Mouse (Mus musculus) liver, embryonic 13.5 days (tissue): ENCODE results near the gene Med16. TPM values are rescaled to one million over a fixed set of nuclear protein-coding genes. Genes with fewer than 3 reads are reported as not detected.

Experiments used
- ATAC-seq: fragments of 200-750 bp; cut with Nextera tagmentation; 2 replicates; pipeline ENCODE4 v1.8.0; 2017; ENCODE audit warnings: low read depth, mild to moderate bottlenecking, moderate number of reproducible peaks, moderate library complexity
- DNase-seq: peaks from one replicate; pipeline ENCODE4 v3.0.0; 2022
- H3K27ac ChIP-seq: fragments of 300-500 bp; sonication (generic); 2 replicates; pipeline ENCODE4 v1.5.1; 2015; ENCODE audit warnings: moderate library complexity, mild to moderate bottlenecking, inconsistent platforms
- H3K27me3 ChIP-seq: fragments of 300-500 bp; sonication (generic); 2 replicates; pipeline ENCODE4 v1.6.1; 2015; ENCODE audit warnings: mild to moderate bottlenecking, inconsistent platforms
- H3K36me3 ChIP-seq: fragments of 300-500 bp; sonication (generic); 2 replicates; pipeline ENCODE4 v1.6.1; 2015; ENCODE audit warnings: mild to moderate bottlenecking, inconsistent platforms
- H3K4me1 ChIP-seq: fragments of 300-500 bp; sonication (generic); replicated peaks from 2 replicates; pipeline ENCODE4 v1.6.1; 2015; ENCODE audit warnings: inconsistent platforms
- H3K4me2 ChIP-seq: fragments of 300-500 bp; sonication (generic); 2 replicates; pipeline ENCODE4 v1.6.1; 2015; ENCODE audit warnings: inconsistent platforms, mild to moderate bottlenecking, moderate library complexity
- H3K4me3 ChIP-seq: fragments of 300-500 bp; sonication (generic); replicated peaks from 2 replicates; pipeline ENCODE4 v1.5.1; 2015; ENCODE audit warnings: mild to moderate bottlenecking, inconsistent platforms
- H3K9ac ChIP-seq: fragments of 300-500 bp; sonication (generic); 2 replicates; pipeline ENCODE4 v1.6.1; 2015; ENCODE audit warnings: mild to moderate bottlenecking, inconsistent platforms
- H3K9me3 ChIP-seq: fragments of 300-500 bp; sonication (generic); replicated peaks from 2 replicates; pipeline ENCODE4 v1.6.1; 2016; ENCODE audit warnings: inconsistent platforms
- WGBS: fragments of 180-500 bp; shearing (Covaris S2); methylation state at CpG from one replicate; pipeline ENCODE4 v1.1.7; 2015; ENCODE audit not compliant: insufficient replicate concordance; 5-methylcytosine and 5-hydroxymethylcytosine counted together
- polyA plus RNA-seq: library from polyadenylated mRNA; unstranded; fragments of >200 nt; fragmentation: Nextera tagmentation; extraction: Ambion mirVana; gene quantifications from 2 replicates; pipeline ENCODE4 v1.2.1, GENCODE M21; 2015

Gene Med16
- polyA plus RNA-seq, 1 experiment from 2014 or later: 16.9 TPM

- Histone ChIP-seq H3K4me2 (peak overlapping the region; percentile 98), H3K9me3 (no peaks in the 10 kb centered on the region), H3K27ac (peak overlapping the region; percentile 94), H3K36me3 (peaks cover 23% of the 10 kb centered on the region), H3K4me3 (peak overlapping the region; percentile 81), H3K27me3 (peaks cover 29% of the 10 kb centered on the region), H3K9ac (peak overlapping the region; percentile 93), H3K4me1 (peaks cover 80% of the 10 kb centered on the region)
- 34% methylated on average over 7 of the region's 7 CpGs for WGBS
- no peak for DNase-seq
- no peak; the same call in 1 of the 2 replicates for ATAC-seq
Observed at GRCm38 (mm10) chr10:79914948-79915596, 6.3 kb upstream of the Med16 start.

GRCm38 (mm10) chr10:79914131-79914947 is 5.6 kb upstream of the Med16 start:
- H3K4me1 ChIP-seq: peaks cover 80% of the 10 kb centered on the region
- no peaks in the 10 kb centered on the region for H3K9me3 ChIP-seq
- peak overlapping the region; percentile 94 for H3K27ac ChIP-seq
- peaks cover 22% of the 10 kb centered on the region for H3K27me3 ChIP-seq
- WGBS: 16% methylated on average over 10 of the region's 11 CpGs
- peak overlapping the region; percentile 98 for H3K4me2 ChIP-seq
- ATAC-seq: peak; percentile 81
- DNase-seq: peak; percentile 60
- peak overlapping the region; percentile 81 for H3K4me3 ChIP-seq
- peak overlapping the region; percentile 93 for H3K9ac ChIP-seq
- peaks cover 23% of the 10 kb centered on the region for H3K36me3 ChIP-seq

DNA sequence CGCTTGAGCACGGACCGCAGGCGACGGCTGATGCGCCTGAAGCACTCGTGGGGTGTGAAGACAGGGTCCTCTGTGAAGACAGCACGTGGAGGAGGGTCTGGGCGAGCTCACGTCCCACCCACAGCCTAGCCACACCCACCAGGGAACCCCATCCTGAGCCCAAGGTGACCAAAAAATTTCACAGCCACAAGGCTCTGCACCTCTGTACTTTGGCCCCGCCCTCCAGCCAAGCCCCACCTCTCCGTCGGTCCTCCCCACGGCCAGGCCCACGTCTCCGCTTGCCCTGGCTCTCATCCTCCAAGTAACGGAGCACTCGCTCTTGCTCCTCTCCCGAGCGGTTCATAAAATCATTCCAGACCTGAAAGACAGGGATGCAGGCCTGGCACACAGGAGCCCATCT is 3.7 kb upstream of the Med16 start:
- DNase-seq (no peak), ATAC-seq (no peak)
- Histone ChIP-seq H3K27me3 (peaks cover 3% of the 10 kb centered on the region), H3K4me3 (no peak overlapping the region), H3K27ac (no peak overlapping the region), H3K9me3 (no peaks in the 10 kb centered on the region), H3K9ac (no peak overlapping the region), H3K36me3 (peaks cover 23% of the 10 kb centered on the region), H3K4me1 (peaks cover 74% of the 10 kb centered on the region), H3K4me2 (no peak overlapping the region)
- 80% methylated on average over 20 of the region's 20 CpGs for WGBS

DNA sequence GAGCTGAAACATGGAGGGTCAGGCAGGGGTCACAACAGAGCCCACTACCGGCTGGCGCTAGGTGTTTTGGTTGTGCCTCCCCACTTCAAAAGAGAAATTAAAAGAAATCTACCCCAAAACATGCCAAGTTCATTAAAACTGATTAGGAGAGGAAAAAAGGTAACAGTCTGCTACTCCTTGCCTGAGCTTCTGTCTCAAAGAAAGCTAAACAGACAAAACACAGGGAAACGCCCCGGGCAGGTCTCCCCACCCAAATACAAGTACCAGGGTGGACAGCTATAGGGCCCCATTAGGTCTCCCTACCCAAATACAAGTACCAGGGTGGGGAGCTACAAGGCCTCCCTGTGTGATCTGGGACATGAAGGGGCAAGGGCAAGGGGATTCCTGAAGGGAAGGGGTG is 1.8 kb upstream of the Med16 start, which contains the start of gene Gm26602:
TSS of gene Gm26602 (plus strand) at position 301 of the 400 bp plus-strand sequence.
- H3K4me1 ChIP-seq: peaks cover 63% of the 10 kb centered on the region
- no peak for DNase-seq

DNA sequence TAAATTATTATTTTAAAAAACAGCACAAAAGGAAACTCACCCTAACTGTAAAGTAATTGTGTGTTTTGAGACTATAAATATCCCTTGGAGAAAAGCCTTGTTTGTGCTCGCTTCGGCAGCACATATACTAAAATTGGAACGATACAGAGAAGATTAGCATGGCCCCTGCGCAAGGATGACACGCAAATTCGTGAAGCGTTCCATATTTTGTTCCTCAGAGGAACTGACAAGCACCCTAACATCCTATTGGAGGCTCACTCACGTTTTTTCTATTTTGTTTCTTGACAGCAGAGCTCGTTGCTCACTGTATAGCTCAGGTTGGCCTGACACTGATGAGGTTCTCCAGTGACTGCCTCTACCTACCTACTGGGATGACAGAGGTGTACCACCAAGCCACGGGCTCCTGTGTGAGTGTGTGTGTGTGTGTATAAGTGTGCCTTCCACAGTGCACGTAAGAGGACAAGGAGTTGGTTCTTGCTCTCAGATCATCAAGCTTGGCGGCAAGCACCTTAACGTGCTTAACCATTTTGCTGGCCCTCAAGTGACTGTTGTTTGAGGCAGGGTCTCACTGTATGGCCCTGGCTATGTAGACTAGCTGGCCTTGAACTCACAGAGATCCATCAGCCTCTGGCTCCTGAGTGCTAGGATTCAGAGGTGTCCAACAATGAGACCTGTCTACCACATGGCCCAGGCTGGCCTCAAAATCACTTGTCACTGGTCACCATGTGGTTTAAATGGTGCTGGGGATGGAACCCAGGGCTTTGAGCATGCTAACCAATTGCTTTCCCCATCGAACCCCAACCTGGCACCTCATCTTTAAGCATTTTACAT is 584 bp upstream of the Med16 start:
- peak overlapping the region; percentile 25 for H3K4me3 ChIP-seq
- ATAC-seq (peak; percentile 66), DNase-seq (peak; percentile 59)
- no peaks in the 10 kb centered on the region for H3K9me3 ChIP-seq
- H3K9ac ChIP-seq: peak overlapping the region; percentile 48
- 24% methylated on average over 14 of the region's 14 CpGs for WGBS
- peaks cover 50% of the 10 kb centered on the region for H3K4me1 ChIP-seq
- peaks cover 52% of the 10 kb centered on the region for H3K36me3 ChIP-seq
- H3K27me3 ChIP-seq: no peaks in the 10 kb centered on the region
- H3K4me2 ChIP-seq: peak overlapping the region; percentile 44
- peak overlapping the region; percentile 82 for H3K27ac ChIP-seq

More for the DNA sequence above, 1.8 kb upstream of the Med16 start, which contains the start of gene Gm26602:
- WGBS: 90% methylated on average over 4 of the region's 4 CpGs
- ATAC-seq: no peak
- Histone ChIP-seq H3K27ac (peak within 1 kb of the TSS; percentile 82), H3K9ac (peak within 1 kb of the TSS; percentile 48), H3K4me2 (peak within 1 kb of the TSS; percentile 44; the same call in 1 of the 2 replicates), H3K36me3 (peaks cover 39% of the 10 kb centered on the region), H3K9me3 (no peaks in the 10 kb centered on the region), H3K27me3 (no peaks in the 10 kb centered on the region), H3K4me3 (no peak within 1 kb of the TSS)

DNA sequence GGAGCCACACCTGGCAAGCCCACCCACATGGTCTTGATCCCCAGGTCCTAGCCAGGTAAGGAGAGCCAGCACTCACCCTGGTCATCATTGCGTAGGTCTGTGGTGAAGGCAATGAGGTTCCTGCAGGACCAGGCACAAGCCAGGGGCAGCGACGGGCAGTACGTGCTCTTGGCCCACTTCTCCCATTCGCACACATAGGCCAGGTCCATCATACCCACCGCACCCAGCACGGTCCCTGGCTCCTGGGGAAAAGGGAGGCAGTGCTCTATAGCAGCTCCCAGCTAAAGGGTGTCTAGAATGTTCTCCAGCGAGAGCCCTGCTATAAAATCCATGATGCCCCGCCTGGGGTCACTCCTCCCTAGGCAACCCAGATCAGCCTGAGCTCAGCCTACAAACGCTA is 1.3 kb downstream of the Med16 start:
- peak overlapping the region; percentile 69; the same call in 1 of the 2 replicates for H3K4me2 ChIP-seq
- H3K4me1 ChIP-seq: peaks cover 31% of the 10 kb centered on the region
- H3K9ac ChIP-seq: no peak overlapping the region
- WGBS: 89% methylated on average over 10 of the region's 10 CpGs
- no peaks in the 10 kb centered on the region for H3K27me3 ChIP-seq
- ATAC-seq (no peak), DNase-seq (no peak)
- no peaks in the 10 kb centered on the region for H3K9me3 ChIP-seq
- H3K27ac ChIP-seq: 0 out of 2 replicates have a peak overlapping the region, but pooled peaks have one; percentile 96
- H3K4me3 ChIP-seq: no peak overlapping the region
- peaks cover 56% of the 10 kb centered on the region for H3K36me3 ChIP-seq

DNA sequence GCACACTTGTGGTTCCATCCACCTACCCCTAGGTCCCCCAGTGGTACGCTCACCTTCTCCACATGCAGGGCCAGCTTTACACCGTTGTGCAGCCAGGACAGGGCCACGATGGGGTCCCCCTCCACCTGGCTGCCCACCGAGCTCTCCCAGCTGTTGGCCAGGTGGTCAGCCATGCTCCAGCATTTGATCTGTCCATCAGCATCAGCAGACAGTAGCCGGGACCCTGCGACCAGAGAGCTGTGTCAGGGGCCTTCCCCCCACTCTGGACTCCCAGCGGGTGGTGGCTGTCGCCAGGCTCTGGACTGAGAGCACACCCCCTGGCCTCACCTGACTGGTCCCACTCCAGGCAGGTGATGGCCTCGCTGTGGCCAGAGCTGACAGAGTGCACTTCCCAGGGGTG is 2.0 kb downstream of the Med16 start:
- H3K9me3 ChIP-seq: no peaks in the 10 kb centered on the region
- peaks cover 53% of the 10 kb centered on the region for H3K36me3 ChIP-seq
- H3K4me3 ChIP-seq: no peak overlapping the region
- 87% methylated on average over 9 of the region's 9 CpGs for WGBS
- DNase-seq: no peak
- H3K4me1 ChIP-seq: peaks cover 25% of the 10 kb centered on the region
- H3K4me2 ChIP-seq: no peak overlapping the region
- no peak overlapping the region for H3K27ac ChIP-seq
- ATAC-seq: no peak
- H3K9ac ChIP-seq: no peak overlapping the region
- H3K27me3 ChIP-seq: no peaks in the 10 kb centered on the region

- peaks cover 23% of the 10 kb centered on the region for H3K4me1 ChIP-seq
- ATAC-seq (no peak), DNase-seq (no peak)
- no peak overlapping the region for H3K4me2 ChIP-seq
- WGBS: 69% methylated on average over 2 of the region's 2 CpGs
- no peak overlapping the region for H3K9ac ChIP-seq
- no peak overlapping the region for H3K4me3 ChIP-seq
- peaks cover 52% of the 10 kb centered on the region for H3K36me3 ChIP-seq
- H3K27me3 ChIP-seq: no peaks in the 10 kb centered on the region
- H3K9me3 ChIP-seq: no peaks in the 10 kb centered on the region
- no peak overlapping the region for H3K27ac ChIP-seq
Observed at GRCm38 (mm10) chr10:79900951-79901410, 7.7 kb downstream of the Med16 start.

- Histone ChIP-seq H3K4me1 (peaks cover 25% of the 10 kb centered on the region), H3K4me3 (no peak overlapping the region), H3K4me2 (peak overlapping the region; percentile 29), H3K36me3 (peaks cover 38% of the 10 kb centered on the region), H3K27me3 (no peaks in the 10 kb centered on the region), H3K9me3 (no peaks in the 10 kb centered on the region), H3K27ac (peak overlapping the region; percentile 50), H3K9ac (no peak overlapping the region; the same call in 1 of the 2 replicates)
- ATAC-seq (peak; percentile 60), DNase-seq (no peak)
- 55% methylated on average over 20 of the region's 20 CpGs for WGBS
Observed at GRCm38 (mm10) chr10:79897316-79898245, 11.1 kb downstream of the Med16 start.

DNA sequence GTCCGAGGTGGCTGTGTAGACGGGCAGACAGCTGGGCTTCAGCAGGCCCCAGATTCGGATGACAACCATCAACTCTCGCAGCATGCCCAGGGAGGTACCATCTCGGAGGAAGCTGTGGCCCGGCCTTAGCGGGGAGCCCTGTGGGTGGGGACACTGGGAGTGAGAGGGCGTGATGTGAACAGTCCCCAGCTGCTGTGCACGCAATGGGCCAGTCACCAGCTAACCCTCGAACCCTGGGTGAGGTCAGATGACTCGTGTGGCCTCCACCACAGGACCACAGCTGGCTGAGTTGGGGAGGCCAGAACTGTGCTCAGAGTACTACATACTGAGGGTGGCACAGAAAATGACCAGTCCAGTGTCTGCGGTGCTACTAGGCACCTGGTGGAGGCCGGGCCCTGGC is 11.9 kb downstream of the Med16 start:
- Histone ChIP-seq H3K36me3 (peaks cover 34% of the 10 kb centered on the region), H3K9me3 (no peaks in the 10 kb centered on the region), H3K4me2 (no peak overlapping the region), H3K27ac (peak overlapping the region; percentile 31), H3K27me3 (no peaks in the 10 kb centered on the region), H3K4me1 (peaks cover 25% of the 10 kb centered on the region), H3K4me3 (no peak overlapping the region), H3K9ac (no peak overlapping the region)
- ATAC-seq (peak; percentile 23), DNase-seq (no peak)
- 76% methylated on average over 13 of the region's 13 CpGs for WGBS
